8 mouse cellular contexts compared by ENCODE assay signal in genomic region chr8:71376423-71377030, GRCm38 (mm10). TPM values are rescaled to one million over a fixed set of nuclear protein-coding genes. Genes with fewer than 3 reads are reported as not detected.
A peak's percentile ranks its signal among the peaks of the same experiment; 100 is the strongest.
DNase-seq lines count a peak whose midpoint lies in the region; ATAC-seq and TF ChIP-seq lines count a peak whose summit lies in the region.

No protein-coding gene starts in this region.

- peak overlapping the region; percentile 49 for H3K4me2 ChIP-seq in lung, embryonic 16.5 days (ENCODE audit: low read depth, low read length)
- peak overlapping the region; percentile 78 for H3K4me2 ChIP-seq in forebrain, embryonic 15.5 days (replicated peaks)
- peak overlapping the region; percentile 56 for H3K4me2 ChIP-seq in limb, embryonic 11.5 days (ENCODE audit: low read depth, severe bottlenecking)

- peaks cover 41% of the 10 kb centered on the region for H3K4me1 ChIP-seq in lung, embryonic 16.5 days (replicated peaks; ENCODE audit: control insufficient read depth, insufficient read depth, low read length)
- peaks cover 44% of the 10 kb centered on the region for H3K4me1 ChIP-seq in forebrain, embryonic 15.5 days
- peaks cover 33% of the 10 kb centered on the region for H3K4me1 ChIP-seq in limb, embryonic 11.5 days (ENCODE audit: control insufficient read depth, insufficient read depth, low read length)
- peaks cover 38% of the 10 kb centered on the region for H3K4me1 ChIP-seq in small intestine, adult 2 months (ENCODE audit: control insufficient read depth, insufficient read depth, insufficient read length, low read length)

- DNase-seq in lung, postnatal 10 days = no peak
- DNase-seq in limb, embryonic 11.5 days (ENCODE audit: low spot score) = no peak
- no peak for DNase-seq in layer of hippocampus, postnatal 25 days (ENCODE audit: extremely low spot score in 1 of 2, low spot score in 1 of 2)
- no peak for DNase-seq in right cerebral cortex, postnatal 25 days
- DNase-seq in frontal cortex, postnatal 10 days (ENCODE audit: low spot score in 2 of 2) = no peak

- H3K4me3 ChIP-seq in lung, embryonic 16.5 days (ENCODE audit: low read length) = no peak overlapping the region; the same call in 1 of the 2 replicates
- H3K4me3 ChIP-seq in forebrain, embryonic 15.5 days = peak overlapping the region; percentile 43
- H3K4me3 ChIP-seq in limb, embryonic 11.5 days (ENCODE audit: low read depth, low read length) = peak overlapping the region; percentile 22
- peak overlapping the region; percentile 53; the same call in 1 of the 2 replicates for H3K4me3 ChIP-seq in small intestine, adult 2 months (ENCODE audit: low read depth, low read length)

- H3K9me3 ChIP-seq in lung, embryonic 16.5 days (ENCODE audit: control insufficient read depth, low read length) = no peaks in the 10 kb centered on the region
- no peaks in the 10 kb centered on the region for H3K9me3 ChIP-seq in forebrain, embryonic 15.5 days
- H3K9me3 ChIP-seq in limb, embryonic 11.5 days (ENCODE audit: control insufficient read depth, low read length) = no peaks in the 10 kb centered on the region

- peak overlapping the region; percentile 44; the same call in 1 of the 2 replicates for H3K9ac ChIP-seq in lung, embryonic 16.5 days (ENCODE audit: low read length)
- peak overlapping the region; percentile 52 for H3K9ac ChIP-seq in forebrain, embryonic 15.5 days (replicated peaks)
- H3K9ac ChIP-seq in limb, embryonic 11.5 days (ENCODE audit: low read length) = peak overlapping the region; percentile 37; the same call in 1 of the 2 replicates

- 53% methylated on average over 8 of the region's 8 CpGs for WGBS in lung, embryonic 16.5 days
- 26% methylated on average over 8 of the region's 8 CpGs for WGBS in forebrain, embryonic 15.5 days
- WGBS in limb, embryonic 11.5 days = 41% methylated on average over 8 of the region's 8 CpGs
- WGBS in small intestine, adult 2 months = 54% methylated on average over 8 of the region's 8 CpGs

- no peak for ATAC-seq in lung, embryonic 16.5 days (ENCODE audit: low read depth)
- ATAC-seq in forebrain, embryonic 15.5 days (replicated peaks) = no peak
- no peak for ATAC-seq in limb, embryonic 11.5 days (ENCODE audit: insufficient number of reproducible peaks, low FRiP score, low TSS enrichment, low read depth)

- no peaks in the 10 kb centered on the region for H3K27me3 ChIP-seq in lung, embryonic 16.5 days (ENCODE audit: control insufficient read depth, insufficient read depth, low read depth, low read length)
- peaks cover 6% of the 10 kb centered on the region; the same call in 1 of the 2 replicates for H3K27me3 ChIP-seq in forebrain, embryonic 15.5 days
- no peaks in the 10 kb centered on the region for H3K27me3 ChIP-seq in limb, embryonic 11.5 days (ENCODE audit: control insufficient read depth, insufficient read depth, low read length)
- no peaks in the 10 kb centered on the region for H3K27me3 ChIP-seq in small intestine, adult 2 months (ENCODE audit: control insufficient read depth, insufficient read depth, low read length)

- no peak for TF ChIP-seq POLR2A in small intestine, adult 2 months (IDR thresholded peaks at IDR 0.05; ENCODE audit: low read depth, low read length)

- H3K27ac ChIP-seq in lung, embryonic 16.5 days (ENCODE audit: low read length) = peak overlapping the region; percentile 42
- no peak overlapping the region for H3K27ac ChIP-seq in forebrain, embryonic 15.5 days (replicated peaks)
- H3K27ac ChIP-seq in limb, embryonic 11.5 days (replicated peaks; ENCODE audit: low read depth, low read length) = no peak overlapping the region
- H3K27ac ChIP-seq in small intestine, adult 2 months (ENCODE audit: insufficient read depth, low read depth, low read length) = no peak overlapping the region

- no peak for TF ChIP-seq CTCF in small intestine, adult 2 months (IDR thresholded peaks at IDR 0.05; ENCODE audit: extremely low read depth, insufficient read length, insufficient replicate concordance, low read depth, low read length)

- H3K36me3 ChIP-seq in lung, embryonic 16.5 days (ENCODE audit: control insufficient read depth, insufficient read depth, low read length) = peaks cover 34% of the 10 kb centered on the region
- peaks cover 8% of the 10 kb centered on the region for H3K36me3 ChIP-seq in forebrain, embryonic 15.5 days
- H3K36me3 ChIP-seq in limb, embryonic 11.5 days (ENCODE audit: control insufficient read depth, insufficient read depth, low read length) = peaks cover 9% of the 10 kb centered on the region; the same call in 1 of the 2 replicates
- H3K36me3 ChIP-seq in small intestine, adult 2 months (ENCODE audit: control insufficient read depth, insufficient read depth, low read length) = peaks cover 30% of the 10 kb centered on the region

RNA-seq across cellular contexts. Expression of gene Nr2f6, which starts 5.2 kb away (rescaled TPM):
- 36.2 and 39.9 TPM in 2 replicates for polyA plus RNA-seq in lung, embryonic 16.5 days (2015; fragmentation: Nextera tagmentation; extraction: Ambion mirVana)
- 15.5 and 16.6 TPM in 2 replicates for polyA plus RNA-seq in forebrain, embryonic 15.5 days (2015; fragmentation: Nextera tagmentation; extraction: Ambion mirVana)
- 68.9 and 78.6 TPM in 2 replicates for polyA plus RNA-seq in limb, embryonic 11.5 days (2014; fragmentation: Nextera tagmentation; extraction: Ambion mirVana)
- 233 and 448 TPM in 2 replicates for polyA plus RNA-seq in small intestine, adult 2 months (2012; rRNA removed)
- 10 to 100 TPM; 43.0 to 44.1 TPM for total RNA-seq in layer of hippocampus, postnatal 25 days (2021)

RNA-seq across cellular contexts. Expression of gene Ocel1, which starts 5.4 kb away (rescaled TPM):
- polyA plus RNA-seq in lung, embryonic 16.5 days (2015; fragmentation: Nextera tagmentation; extraction: Ambion mirVana) = 5.9 and 6.3 TPM in 2 replicates
- 7.3 and 8.0 TPM in 2 replicates for polyA plus RNA-seq in forebrain, embryonic 15.5 days (2015; fragmentation: Nextera tagmentation; extraction: Ambion mirVana)
- polyA plus RNA-seq in limb, embryonic 11.5 days (2014; fragmentation: Nextera tagmentation; extraction: Ambion mirVana) = 2.7 and 3.1 TPM in 2 replicates
- polyA plus RNA-seq in small intestine, adult 2 months (2012; rRNA removed) = 19.7 and 70.3 TPM in 2 replicates
- 10 to 100 TPM; 15.3 to 18.5 TPM for total RNA-seq in layer of hippocampus, postnatal 25 days (2021)

RNA-seq across cellular contexts. Expression of gene Use1, which starts 9.9 kb away (rescaled TPM):
- 95.6 and 101 TPM in 2 replicates for polyA plus RNA-seq in lung, embryonic 16.5 days (2015; fragmentation: Nextera tagmentation; extraction: Ambion mirVana)
- polyA plus RNA-seq in forebrain, embryonic 15.5 days (2015; fragmentation: Nextera tagmentation; extraction: Ambion mirVana) = 98.4 and 102 TPM in 2 replicates
- polyA plus RNA-seq in limb, embryonic 11.5 days (2014; fragmentation: Nextera tagmentation; extraction: Ambion mirVana) = 92.1 and 95.3 TPM in 2 replicates
- polyA plus RNA-seq in small intestine, adult 2 months (2012; rRNA removed) = 63.7 and 101 TPM in 2 replicates
- total RNA-seq in layer of hippocampus, postnatal 25 days (2021) = 100 to 1,000 TPM; 113 TPM

RNA-seq across cellular contexts. Expression of gene Ushbp1, which starts 19.1 kb away (rescaled TPM):
- 37.3 and 40.7 TPM in 2 replicates for polyA plus RNA-seq in lung, embryonic 16.5 days (2015; fragmentation: Nextera tagmentation; extraction: Ambion mirVana)
- 5.5 and 6.0 TPM in 2 replicates for polyA plus RNA-seq in forebrain, embryonic 15.5 days (2015; fragmentation: Nextera tagmentation; extraction: Ambion mirVana)
- polyA plus RNA-seq in limb, embryonic 11.5 days (2014; fragmentation: Nextera tagmentation; extraction: Ambion mirVana) = 3.4 and 4.1 TPM in 2 replicates
- polyA plus RNA-seq in small intestine, adult 2 months (2012; rRNA removed) = 5.8 and 7.8 TPM in 2 replicates
- total RNA-seq in layer of hippocampus, postnatal 25 days (2021) = 1 to 10 TPM; 3.6 to 4.4 TPM

RNA-seq across cellular contexts. Expression of gene Babam1, which starts 20.1 kb away (rescaled TPM):
- 96.9 and 108 TPM in 2 replicates for polyA plus RNA-seq in lung, embryonic 16.5 days (2015; fragmentation: Nextera tagmentation; extraction: Ambion mirVana)
- 102 and 108 TPM in 2 replicates for polyA plus RNA-seq in forebrain, embryonic 15.5 days (2015; fragmentation: Nextera tagmentation; extraction: Ambion mirVana)
- 109 and 119 TPM in 2 replicates for polyA plus RNA-seq in limb, embryonic 11.5 days (2014; fragmentation: Nextera tagmentation; extraction: Ambion mirVana)
- polyA plus RNA-seq in small intestine, adult 2 months (2012; rRNA removed) = 64.5 and 119 TPM in 2 replicates
- 10 to 100 TPM; 98.0 to 99.3 TPM for total RNA-seq in layer of hippocampus, postnatal 25 days (2021)
